Mouse (Mus musculus): ENCODE measurements around the gene Emc7. TPM values are rescaled to one million over a fixed set of nuclear protein-coding genes. Genes with fewer than 3 reads are reported as not detected.

The Emc7 gene
- polyA plus RNA-seq (2015; fragmentation: Nextera tagmentation; extraction: Ambion mirVana): 37.8 and 41.9 TPM in 2 replicates

GRCm38 (mm10) chr2:112454862-112455564 lies at the start of gene Emc7:
Gene Emc7, plus strand, starts transcription at chr2:112454997.

GRCm38 (mm10) chr2:112480669-112481068 lies 25.9 kb downstream of the Emc7 start, which contains the start of gene Chrm5:
Gene Chrm5, minus strand, starts transcription at chr2:112480769.

GRCm38 (mm10) chr2:112492856-112493538 lies 38.2 kb downstream of the Emc7 start, which contains the start of gene Aven:
Gene Aven, plus strand, starts transcription at chr2:112492964.

Other genes starting within 250 kb of the Emc7 start
- gene Lpcat4, start 215.5 kb upstream of the Emc7 start, polyA plus RNA-seq (2015; fragmentation: Nextera tagmentation; extraction: Ambion mirVana): 6.7 and 9.5 TPM in 2 replicates
- 0.05 TPM in 1 of 2 replicates, not detected in the other for gene Nutm1, start 195.7 kb upstream of the Emc7 start, polyA plus RNA-seq (2015; fragmentation: Nextera tagmentation; extraction: Ambion mirVana)
- 337 and 398 TPM in 2 replicates for gene Nop10, start 193.1 kb upstream of the Emc7 start, polyA plus RNA-seq (2015; fragmentation: Nextera tagmentation; extraction: Ambion mirVana)
- gene Slc12a6, start 189.2 kb upstream of the Emc7 start, polyA plus RNA-seq (2015; fragmentation: Nextera tagmentation; extraction: Ambion mirVana): 8.2 and 9.0 TPM in 2 replicates
- not detected in 2 replicates for gene Gm21985, start 188.7 kb upstream of the Emc7 start, polyA plus RNA-seq (2015; fragmentation: Nextera tagmentation; extraction: Ambion mirVana)
- gene Emc4, start 87.0 kb upstream of the Emc7 start, polyA plus RNA-seq (2015; fragmentation: Nextera tagmentation; extraction: Ambion mirVana): 143 and 157 TPM in 2 replicates
- 24.0 and 25.0 TPM in 2 replicates for gene Katnbl1, start 75.8 kb upstream of the Emc7 start, polyA plus RNA-seq (2015; fragmentation: Nextera tagmentation; extraction: Ambion mirVana)
- gene Chrm5, start 25.8 kb downstream of the Emc7 start, polyA plus RNA-seq (2015; fragmentation: Nextera tagmentation; extraction: Ambion mirVana): 0.25 and 0.26 TPM in 2 replicates
- gene Aven, start 38.0 kb downstream of the Emc7 start, polyA plus RNA-seq (2015; fragmentation: Nextera tagmentation; extraction: Ambion mirVana): 4.7 and 5.5 TPM in 2 replicates